Mouse (Mus musculus) liver, embryonic 12.5 days (tissue): Measurements from ENCODE around the gene Zfp385b. TPM values are rescaled to one million over a fixed set of nuclear protein-coding genes. Genes with fewer than 3 reads are reported as not detected.
A peak's percentile ranks its signal among the peaks of the same experiment; 100 is the strongest.

Experiments used
- ATAC-seq: fragments of 200-750 bp; cut with Nextera tagmentation; 2 replicates; pipeline ENCODE4 v1.8.0; 2017; ENCODE audit warnings: moderate number of reproducible peaks, mild to moderate bottlenecking, moderate library complexity
- H3K27ac ChIP-seq: fragments of 300-500 bp; sonication (generic); 2 replicates; pipeline ENCODE4 v1.5.1; 2016; ENCODE audit warnings: mild to moderate bottlenecking
- H3K27me3 ChIP-seq: fragments of 300-500 bp; sonication (generic); replicated peaks from 2 replicates; pipeline ENCODE4 v1.6.1; 2016; ENCODE audit warnings: mild to moderate bottlenecking, moderate library complexity
- H3K36me3 ChIP-seq: fragments of 300-500 bp; sonication (generic); 2 replicates; pipeline ENCODE4 v1.6.1; 2016; ENCODE audit warnings: mild to moderate bottlenecking, moderate library complexity
- H3K4me1 ChIP-seq: fragments of 300-500 bp; sonication (generic); 2 replicates; pipeline ENCODE4 v1.6.1; 2016
- H3K4me2 ChIP-seq: fragments of 300-500 bp; sonication (generic); 2 replicates; pipeline ENCODE4 v1.6.1; 2016; ENCODE audit warnings: mild to moderate bottlenecking, moderate library complexity
- H3K4me3 ChIP-seq: fragments of 300-500 bp; sonication (generic); 2 replicates; pipeline ENCODE4 v1.5.1; 2016; ENCODE audit warnings: mild to moderate bottlenecking, moderate library complexity
- H3K9ac ChIP-seq: fragments of 300-500 bp; sonication (generic); 2 replicates; pipeline ENCODE4 v1.6.1; 2016; ENCODE audit warnings: mild to moderate bottlenecking, moderate library complexity
- H3K9me3 ChIP-seq: fragments of 300-500 bp; sonication (generic); replicated peaks from 2 replicates; pipeline ENCODE4 v1.6.1; 2016; ENCODE audit warnings: mild to moderate bottlenecking, moderate library complexity
- WGBS: fragments of 180-500 bp; shearing (Covaris S2); methylation state at CpG from one replicate; pipeline ENCODE4 v1.1.7; 2016; ENCODE audit not compliant: insufficient replicate concordance; 5-methylcytosine and 5-hydroxymethylcytosine counted together
- polyA plus RNA-seq: library from polyadenylated mRNA; unstranded; fragments of >200 nt; fragmentation: Nextera tagmentation; extraction: Ambion mirVana; gene quantifications from 2 replicates; pipeline ENCODE4 v1.2.1, GENCODE M21; 2016

The Zfp385b gene
- polyA plus RNA-seq, 1 experiment from 2014 or later, result 2.3 TPM

DNA sequence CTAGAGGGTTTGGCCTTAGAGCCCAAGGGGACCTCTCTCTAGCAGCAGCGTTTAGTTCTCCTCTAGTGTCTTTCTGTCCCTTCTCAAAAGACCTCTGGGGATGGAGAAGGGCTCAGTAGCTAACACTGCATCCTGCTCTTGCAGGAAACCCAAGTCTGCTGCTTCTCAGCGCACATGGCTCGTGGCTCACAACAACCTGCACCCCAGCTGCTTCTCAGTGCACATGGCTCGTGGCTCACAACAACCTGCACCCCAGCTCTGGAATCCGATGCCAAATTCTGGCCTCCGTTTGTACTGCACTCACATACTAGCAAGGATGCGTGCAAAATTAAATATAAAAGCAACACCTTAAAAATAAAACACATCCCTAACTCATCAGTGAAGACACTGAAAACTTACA, 92.6 kb downstream of the Zfp385b start:
- H3K4me3 ChIP-seq, result no peak overlapping the region
- H3K9ac ChIP-seq, result no peak overlapping the region
- H3K4me2 ChIP-seq, result no peak overlapping the region
- H3K4me1 ChIP-seq, result no peaks in the 10 kb centered on the region
- H3K36me3 ChIP-seq, result no peaks in the 10 kb centered on the region
- ATAC-seq, result no peak
- H3K27me3 ChIP-seq, result no peaks in the 10 kb centered on the region
- 66% methylated on average over 7 of the region's 7 CpGs for WGBS
- H3K9me3 ChIP-seq, result no peaks in the 10 kb centered on the region
- no peak overlapping the region for H3K27ac ChIP-seq

DNA sequence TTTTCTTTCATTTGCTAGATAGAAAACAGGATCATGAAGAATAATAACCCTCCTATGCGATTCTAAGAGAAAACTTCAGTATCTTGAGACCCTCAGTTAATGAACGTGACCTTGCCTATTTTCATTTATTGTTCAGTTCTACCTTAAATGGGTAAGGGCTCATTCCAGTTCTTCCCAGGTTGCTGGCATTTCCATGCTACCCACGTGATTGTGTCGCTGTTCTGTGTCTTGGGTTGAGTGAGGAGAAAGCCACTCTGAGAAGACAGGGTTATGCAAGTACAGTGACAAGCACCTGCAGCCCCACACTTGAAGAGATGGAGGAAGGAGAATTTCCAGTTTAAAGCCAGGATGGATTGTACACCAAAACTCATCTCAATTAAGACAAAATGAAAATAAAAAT, 98.6 kb downstream of the Zfp385b start:
- Histone ChIP-seq H3K4me1 (no peaks in the 10 kb centered on the region), H3K9ac (no peak overlapping the region), H3K36me3 (no peaks in the 10 kb centered on the region), H3K27ac (no peak overlapping the region), H3K4me3 (no peak overlapping the region), H3K27me3 (no peaks in the 10 kb centered on the region), H3K4me2 (no peak overlapping the region), H3K9me3 (no peaks in the 10 kb centered on the region)
- no peak for ATAC-seq
- 62% methylated on average over 4 of the region's 4 CpGs for WGBS

DNA sequence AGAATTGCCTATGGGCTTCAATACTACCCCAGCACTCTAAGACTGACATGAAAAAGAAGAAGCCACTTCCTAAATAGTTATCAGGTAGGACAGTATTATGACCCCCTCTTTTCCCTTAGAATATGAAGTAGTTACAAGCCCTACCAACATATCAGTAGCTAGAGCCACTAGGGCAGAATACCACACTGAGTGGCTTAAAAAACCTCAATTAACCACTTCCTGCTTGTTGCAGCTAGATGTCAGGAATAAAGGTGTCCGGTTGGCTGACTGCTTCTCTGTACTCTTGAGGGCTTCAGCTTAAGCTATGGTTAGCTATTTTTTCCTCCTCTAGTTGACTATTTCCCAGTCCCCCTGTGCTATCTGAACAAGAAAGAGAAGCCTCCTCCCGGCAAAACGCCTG, 103.1 kb downstream of the Zfp385b start:
- H3K9ac ChIP-seq, result no peak overlapping the region
- H3K9me3 ChIP-seq, result no peaks in the 10 kb centered on the region
- H3K4me2 ChIP-seq, result no peak overlapping the region
- H3K4me3 ChIP-seq, result no peak overlapping the region
- 19% methylated on average over 3 of the region's 3 CpGs for WGBS
- H3K27me3 ChIP-seq, result no peaks in the 10 kb centered on the region
- no peak for ATAC-seq
- no peak overlapping the region for H3K27ac ChIP-seq
- H3K4me1 ChIP-seq, result no peaks in the 10 kb centered on the region
- H3K36me3 ChIP-seq, result no peaks in the 10 kb centered on the region

DNA sequence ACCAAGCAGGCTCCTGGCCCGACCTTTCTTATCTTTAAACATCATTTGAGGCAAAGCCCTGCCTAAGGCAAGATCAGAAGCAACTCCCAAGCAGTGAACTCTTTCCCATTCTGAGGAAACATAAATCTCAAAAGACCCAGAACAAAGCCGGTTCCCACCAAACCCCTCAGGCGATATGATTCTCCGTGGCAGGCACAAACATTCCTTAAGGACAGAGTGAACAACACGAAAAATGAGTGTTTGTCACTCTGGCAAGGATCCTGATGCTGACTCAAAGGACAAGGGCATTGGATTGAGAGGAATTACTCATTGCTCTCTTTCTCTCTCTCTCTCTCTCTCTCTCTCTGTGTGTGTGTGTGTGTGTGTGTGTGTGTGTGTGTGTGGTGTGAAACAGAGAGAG, 105.6 kb downstream of the Zfp385b start:
- no peak overlapping the region for H3K9ac ChIP-seq
- 56% methylated on average over 5 of the region's 5 CpGs for WGBS
- no peak overlapping the region for H3K27ac ChIP-seq
- no peaks in the 10 kb centered on the region for H3K36me3 ChIP-seq
- no peak overlapping the region for H3K4me3 ChIP-seq
- no peaks in the 10 kb centered on the region for H3K9me3 ChIP-seq
- no peak overlapping the region for H3K4me2 ChIP-seq
- no peaks in the 10 kb centered on the region for H3K4me1 ChIP-seq
- no peak for ATAC-seq
- H3K27me3 ChIP-seq, result no peaks in the 10 kb centered on the region

DNA sequence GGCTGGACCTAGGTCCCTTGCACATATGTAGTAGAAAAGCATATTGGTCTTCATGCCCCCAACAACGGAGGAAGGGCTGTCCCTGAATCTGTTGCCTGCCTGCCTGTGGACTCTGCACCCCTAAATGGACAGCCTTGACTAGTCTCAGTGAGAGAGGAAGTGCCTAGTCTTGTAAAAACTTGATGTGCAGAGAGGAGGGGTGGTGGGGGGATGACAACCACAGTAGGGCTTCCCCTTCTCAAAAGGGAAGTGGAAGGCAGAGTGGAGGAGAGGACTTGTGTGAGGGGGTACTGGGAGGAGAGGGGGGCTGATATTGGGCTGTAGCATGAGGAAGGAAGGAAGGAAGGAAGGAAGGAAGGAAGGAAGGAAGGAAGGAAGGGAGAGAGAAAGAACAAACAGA, 107.7 kb downstream of the Zfp385b start:
- Histone ChIP-seq H3K36me3 (no peaks in the 10 kb centered on the region), H3K27me3 (no peaks in the 10 kb centered on the region), H3K27ac (no peak overlapping the region), H3K4me1 (no peaks in the 10 kb centered on the region), H3K9me3 (no peaks in the 10 kb centered on the region), H3K4me2 (no peak overlapping the region), H3K4me3 (no peak overlapping the region), H3K9ac (no peak overlapping the region)
- 44% methylated on average over 1 of the region's 1 CpGs for WGBS
- ATAC-seq, result no peak

DNA sequence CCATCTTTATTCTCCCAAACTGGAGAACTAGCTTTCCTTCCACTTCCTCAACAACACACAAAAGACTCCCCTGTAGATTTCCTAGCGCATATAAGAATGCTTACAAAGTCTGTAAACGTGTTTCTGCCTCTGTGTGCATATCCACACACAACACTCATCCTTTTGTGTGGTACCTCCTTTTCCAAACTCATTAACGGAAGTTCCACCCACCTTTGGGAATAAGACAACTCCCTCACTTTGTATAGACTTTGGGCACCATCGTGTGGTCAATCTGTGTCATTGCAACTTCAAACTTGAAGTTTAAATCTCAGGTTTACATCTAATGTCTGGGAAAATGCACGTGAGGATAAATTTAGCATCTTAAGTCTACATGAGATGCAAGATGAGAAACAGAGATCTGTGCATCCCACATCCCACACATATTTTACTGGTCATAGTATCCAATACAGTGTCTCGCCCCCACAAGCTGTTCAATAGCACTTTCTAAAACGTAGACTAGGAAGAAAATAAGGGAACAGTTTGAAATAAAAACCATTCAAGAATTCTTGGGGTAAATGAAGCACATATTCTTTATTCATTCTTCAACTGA, 110.1 kb downstream of the Zfp385b start:
- Histone ChIP-seq H3K4me3 (no peak overlapping the region), H3K4me1 (no peaks in the 10 kb centered on the region), H3K27me3 (no peaks in the 10 kb centered on the region), H3K36me3 (no peaks in the 10 kb centered on the region), H3K9ac (no peak overlapping the region), H3K27ac (no peak overlapping the region), H3K9me3 (no peaks in the 10 kb centered on the region), H3K4me2 (no peak overlapping the region)
- no peak for ATAC-seq
- 24% methylated on average over 7 of the region's 7 CpGs for WGBS

DNA sequence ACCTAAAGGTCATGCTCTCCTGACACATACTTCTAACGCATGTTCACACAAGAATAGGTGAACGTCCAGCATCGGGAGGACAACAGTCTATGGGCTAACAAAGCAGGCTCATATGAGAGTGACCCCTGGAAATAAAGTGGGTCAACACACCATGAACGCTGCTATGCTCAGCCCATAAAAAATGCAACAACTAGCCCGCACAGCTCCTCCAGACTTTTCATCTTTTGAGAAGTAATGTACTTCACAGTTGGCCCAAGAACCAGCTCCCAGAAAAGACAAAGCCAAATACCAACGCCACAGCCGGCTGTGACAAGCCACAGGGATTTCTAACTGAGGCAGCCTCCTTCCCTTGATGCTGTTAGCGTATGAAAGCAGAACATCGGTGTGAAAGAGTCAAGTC, 112.3 kb downstream of the Zfp385b start:
- Histone ChIP-seq H3K36me3 (no peaks in the 10 kb centered on the region), H3K27me3 (no peaks in the 10 kb centered on the region), H3K4me3 (no peak overlapping the region), H3K4me1 (no peaks in the 10 kb centered on the region), H3K9ac (no peak overlapping the region), H3K27ac (no peak overlapping the region), H3K9me3 (no peaks in the 10 kb centered on the region), H3K4me2 (no peak overlapping the region)
- WGBS, result 77% methylated on average over 9 of the region's 9 CpGs
- no peak for ATAC-seq

DNA sequence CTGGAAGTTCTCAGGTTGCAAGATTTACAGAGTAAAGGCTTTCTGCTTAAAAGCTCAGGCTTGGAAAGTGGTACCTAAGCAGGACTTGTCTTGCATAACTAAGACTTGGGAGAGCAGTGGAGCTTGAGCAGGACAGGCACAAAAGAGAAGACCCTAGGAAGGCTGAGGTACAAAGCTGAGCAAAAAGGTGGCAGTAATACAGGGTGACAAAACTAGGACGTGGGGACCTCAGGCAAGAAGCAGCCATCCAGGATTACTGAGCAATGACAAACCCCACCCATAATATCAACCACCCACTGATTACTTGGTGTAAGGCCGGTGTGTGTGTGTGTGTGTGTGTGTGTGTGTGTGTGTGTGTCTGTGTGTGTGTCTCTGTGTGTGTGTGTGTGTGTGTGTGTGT, 114.0 kb downstream of the Zfp385b start:
- no peaks in the 10 kb centered on the region for H3K27me3 ChIP-seq
- H3K4me3 ChIP-seq, result no peak overlapping the region
- no peak overlapping the region for H3K9ac ChIP-seq
- no peak for ATAC-seq
- no peaks in the 10 kb centered on the region for H3K36me3 ChIP-seq
- no peaks in the 10 kb centered on the region for H3K9me3 ChIP-seq
- no peak overlapping the region for H3K27ac ChIP-seq
- no peaks in the 10 kb centered on the region for H3K4me1 ChIP-seq
- WGBS, result 52% methylated on average over 2 of the region's 2 CpGs
- no peak overlapping the region for H3K4me2 ChIP-seq

DNA sequence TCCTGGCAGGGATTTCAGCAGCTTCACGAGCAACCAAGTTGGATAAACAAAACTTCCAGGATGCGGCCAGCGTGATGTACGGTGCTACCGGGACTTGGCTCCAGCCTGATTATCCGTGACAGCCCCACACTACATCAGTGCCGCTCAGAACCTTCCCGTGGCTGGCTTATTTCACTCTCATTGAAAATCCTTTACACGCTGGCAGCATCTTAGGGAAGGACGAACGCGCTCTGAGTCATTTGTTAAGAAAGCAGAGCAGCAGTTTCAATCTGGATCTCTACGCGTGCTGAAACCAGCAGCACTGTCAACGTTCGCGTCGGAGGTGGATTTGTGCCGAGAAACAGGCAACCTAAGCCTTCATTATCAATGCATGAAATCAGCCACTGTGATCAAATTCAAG, 116.4 kb downstream of the Zfp385b start:
- H3K9ac ChIP-seq, result no peak overlapping the region
- no peaks in the 10 kb centered on the region for H3K27me3 ChIP-seq
- 0 out of 2 replicates have a peak overlapping the region, but pooled peaks have one; percentile 8 for H3K4me2 ChIP-seq
- no peak for ATAC-seq
- no peaks in the 10 kb centered on the region for H3K9me3 ChIP-seq
- no peaks in the 10 kb centered on the region for H3K4me1 ChIP-seq
- 72% methylated on average over 19 of the region's 19 CpGs for WGBS
- no peak overlapping the region for H3K4me3 ChIP-seq
- H3K27ac ChIP-seq, result no peak overlapping the region
- H3K36me3 ChIP-seq, result no peaks in the 10 kb centered on the region

DNA sequence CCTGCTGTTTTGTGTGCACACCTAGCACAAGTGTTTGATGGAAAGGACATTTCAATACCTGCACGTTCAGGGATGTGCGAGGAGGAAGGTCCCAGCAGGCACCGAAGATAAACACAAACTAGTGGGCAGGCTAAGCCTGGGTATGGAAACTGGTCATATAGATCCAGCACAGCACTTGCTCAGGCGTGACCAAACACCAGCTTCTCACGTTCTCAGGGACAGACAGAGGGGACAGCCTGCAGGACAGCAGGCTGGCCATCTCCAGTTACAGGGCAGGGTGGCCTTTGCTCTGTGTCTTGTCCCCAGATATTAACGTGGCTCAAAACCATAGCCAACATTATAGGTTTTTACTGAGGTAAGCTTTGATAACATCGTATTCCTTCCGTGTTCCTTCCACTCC, 128.3 kb downstream of the Zfp385b start:
- no peaks in the 10 kb centered on the region for H3K27me3 ChIP-seq
- H3K27ac ChIP-seq, result no peak overlapping the region
- no peaks in the 10 kb centered on the region for H3K9me3 ChIP-seq
- H3K4me3 ChIP-seq, result no peak overlapping the region
- WGBS, result 75% methylated on average over 8 of the region's 8 CpGs
- H3K9ac ChIP-seq, result no peak overlapping the region
- no peaks in the 10 kb centered on the region for H3K4me1 ChIP-seq
- H3K4me2 ChIP-seq, result no peak overlapping the region
- ATAC-seq, result no peak
- no peaks in the 10 kb centered on the region for H3K36me3 ChIP-seq

DNA sequence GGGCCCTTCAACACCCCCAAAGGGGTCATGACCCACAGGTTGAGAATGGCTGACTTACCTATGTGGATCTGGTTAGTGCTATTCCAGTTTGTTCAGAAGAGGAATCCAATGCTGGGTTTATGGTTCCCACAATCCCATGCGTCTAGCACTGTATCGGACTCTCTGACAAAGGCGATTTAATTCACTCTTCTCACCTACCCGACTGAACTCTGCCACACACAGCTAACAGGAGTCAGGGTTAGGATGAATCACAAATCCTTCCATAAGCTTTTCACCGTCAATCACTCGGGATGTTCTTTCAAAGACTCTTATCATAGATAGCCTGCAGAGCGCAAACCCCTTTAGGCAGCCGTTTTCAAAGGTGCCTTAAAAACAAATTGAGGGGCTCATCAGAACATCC, 129.1 kb downstream of the Zfp385b start:
- no peak for ATAC-seq
- Histone ChIP-seq H3K36me3 (no peaks in the 10 kb centered on the region), H3K27ac (no peak overlapping the region), H3K27me3 (no peaks in the 10 kb centered on the region), H3K4me3 (no peak overlapping the region), H3K9ac (no peak overlapping the region), H3K4me2 (no peak overlapping the region), H3K9me3 (no peaks in the 10 kb centered on the region), H3K4me1 (no peaks in the 10 kb centered on the region)
- WGBS, result 62% methylated on average over 8 of the region's 8 CpGs

DNA sequence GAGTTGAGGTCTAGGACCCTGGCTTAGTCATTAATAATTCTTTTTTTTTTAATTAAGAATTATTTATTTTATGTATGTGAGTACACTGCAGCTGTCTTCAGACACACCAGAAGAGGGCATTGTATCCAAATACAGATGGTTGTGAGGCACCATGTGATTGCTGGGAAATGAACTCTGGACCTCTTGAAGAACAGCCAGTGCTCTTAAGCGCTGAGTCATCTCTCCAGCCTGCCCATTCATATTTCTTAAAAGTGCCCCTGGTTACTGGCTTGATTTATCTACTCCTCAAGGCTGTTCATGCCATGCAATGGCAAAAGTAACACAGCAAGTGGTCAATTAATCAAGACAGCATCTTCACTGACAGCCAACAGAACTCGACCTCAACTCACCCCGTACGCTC, 130.8 kb downstream of the Zfp385b start:
- H3K27ac ChIP-seq, result no peak overlapping the region
- H3K9me3 ChIP-seq, result no peaks in the 10 kb centered on the region
- H3K4me1 ChIP-seq, result no peaks in the 10 kb centered on the region
- no peak overlapping the region for H3K4me2 ChIP-seq
- H3K27me3 ChIP-seq, result no peaks in the 10 kb centered on the region
- no peak for ATAC-seq
- 72% methylated on average over 4 of the region's 4 CpGs for WGBS
- H3K9ac ChIP-seq, result no peak overlapping the region
- H3K36me3 ChIP-seq, result no peaks in the 10 kb centered on the region
- no peak overlapping the region for H3K4me3 ChIP-seq

DNA sequence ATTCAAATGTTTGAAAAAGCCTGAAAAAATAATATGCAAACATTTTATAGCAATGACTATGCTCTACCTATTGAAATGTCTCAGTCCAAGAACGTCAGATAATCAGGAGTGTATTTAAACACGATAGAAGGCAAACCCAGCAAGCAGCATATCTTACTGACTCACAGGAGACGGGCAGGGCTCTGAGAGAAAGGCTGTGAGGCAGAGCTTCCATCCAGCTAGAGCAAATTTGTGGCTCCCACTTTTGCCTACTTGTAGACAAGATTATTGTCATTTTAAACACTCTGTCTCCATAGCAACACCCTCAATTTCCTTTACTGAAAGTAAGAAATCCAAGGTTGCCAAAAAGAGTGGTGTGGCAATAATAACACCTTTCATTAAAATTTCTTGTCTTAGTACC, 135.4 kb downstream of the Zfp385b start:
- Histone ChIP-seq H3K4me3 (no peak overlapping the region), H3K4me1 (no peaks in the 10 kb centered on the region), H3K4me2 (no peak overlapping the region), H3K27ac (no peak overlapping the region), H3K27me3 (no peaks in the 10 kb centered on the region), H3K9ac (no peak overlapping the region), H3K36me3 (no peaks in the 10 kb centered on the region), H3K9me3 (no peaks in the 10 kb centered on the region)
- 63% methylated on average over 3 of the region's 3 CpGs for WGBS
- no peak for ATAC-seq
